In the genomic region with DNA sequence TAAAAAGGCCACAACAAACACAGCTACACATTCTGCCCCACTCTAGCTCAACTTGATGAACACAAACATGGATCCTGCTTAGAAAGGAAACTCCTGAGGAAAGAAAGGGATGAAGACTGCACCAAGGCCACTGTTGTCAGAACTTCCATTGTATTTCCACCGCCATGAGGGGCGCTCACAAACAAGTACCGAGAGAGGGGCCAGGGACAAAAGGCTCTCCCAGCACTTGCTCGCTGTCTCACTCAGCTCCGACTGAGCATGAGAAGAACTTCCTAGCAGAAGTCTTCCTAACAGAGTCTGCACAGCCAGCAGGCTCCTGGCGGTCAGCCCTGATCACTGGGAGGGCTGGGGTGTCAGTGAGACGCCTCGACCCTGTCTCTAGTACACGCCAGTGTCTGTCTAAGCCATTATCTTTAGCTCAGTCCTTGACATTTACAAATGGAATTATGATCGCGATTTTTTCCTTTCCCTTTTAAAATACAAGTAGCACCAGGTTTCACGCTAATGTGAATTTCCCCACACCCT, we compare ENCODE assay signal across 10 mouse cellular contexts. TPM values are rescaled to one million over a fixed set of nuclear protein-coding genes. Genes with fewer than 3 reads are reported as not detected.
A peak's percentile ranks its signal among the peaks of the same experiment; 100 is the strongest.
DNase-seq lines count a peak whose midpoint lies in the region; ATAC-seq and TF ChIP-seq lines count a peak whose summit lies in the region.
"Had no signal": no experiment of that assay in that cellular context is flagged by ENCODE, and none has a peak within 500 bp of the region (broad histone marks: within the 10 kb centered on the region; RNA-seq: fewer than 3 reads in every experiment).

No protein-coding gene starts in this region.

- no peaks in the 10 kb centered on the region for H3K9me3 ChIP-seq in hindbrain, embryonic 10.5 days
- no peaks in the 10 kb centered on the region for H3K9me3 ChIP-seq in hindbrain, embryonic 13.5 days
- H3K9me3 ChIP-seq in midbrain, postnatal 0 days (ENCODE audit: low read length), result no peaks in the 10 kb centered on the region
- no peaks in the 10 kb centered on the region for H3K9me3 ChIP-seq in midbrain, embryonic 13.5 days
- no peaks in the 10 kb centered on the region for H3K9me3 ChIP-seq in heart, embryonic 15.5 days (replicated peaks)
- H3K9me3 ChIP-seq: embryonic facial prominence, embryonic 13.5 days had no signal

- no peaks in the 10 kb centered on the region for H3K27me3 ChIP-seq in hindbrain, embryonic 10.5 days (ENCODE audit: insufficient read depth, poor library complexity, severe bottlenecking)
- no peaks in the 10 kb centered on the region for H3K27me3 ChIP-seq in hindbrain, embryonic 13.5 days
- H3K27me3 ChIP-seq in midbrain, postnatal 0 days (ENCODE audit: insufficient read depth, low read length), result no peaks in the 10 kb centered on the region
- no peaks in the 10 kb centered on the region for H3K27me3 ChIP-seq in midbrain, embryonic 13.5 days
- no peaks in the 10 kb centered on the region for H3K27me3 ChIP-seq in heart, embryonic 15.5 days
- H3K27me3 ChIP-seq: embryonic facial prominence, embryonic 13.5 days had no signal

- H3K36me3 ChIP-seq in hindbrain, embryonic 10.5 days, result peaks cover 52% of the 10 kb centered on the region
- H3K36me3 ChIP-seq in hindbrain, embryonic 13.5 days, result peaks cover 51% of the 10 kb centered on the region
- peaks cover 25% of the 10 kb centered on the region for H3K36me3 ChIP-seq in midbrain, postnatal 0 days (ENCODE audit: insufficient read depth, low read length)
- H3K36me3 ChIP-seq in midbrain, embryonic 13.5 days, result peaks cover 46% of the 10 kb centered on the region
- H3K36me3 ChIP-seq in heart, embryonic 15.5 days, result peaks cover 32% of the 10 kb centered on the region

- no peak for DNase-seq in hindbrain, embryonic 10.5 days (ENCODE audit: low spot score)
- DNase-seq in midbrain, postnatal 0 days (ENCODE audit: low spot score), result peak; percentile 5
- DNase-seq in testis, postnatal 14 days (ENCODE audit: low spot score), result peak; percentile 57
- no peak for DNase-seq in layer of hippocampus, postnatal 14 days (ENCODE audit: low spot score in 2 of 2)
- DNase-seq: cerebellum, adult 8-10 months had no signal

- H3K9ac ChIP-seq in hindbrain, embryonic 13.5 days, result no peak overlapping the region
- no peak overlapping the region for H3K9ac ChIP-seq in midbrain, postnatal 0 days (replicated peaks; ENCODE audit: low read length, poor library complexity, severe bottlenecking)
- no peak overlapping the region for H3K9ac ChIP-seq in midbrain, embryonic 13.5 days (replicated peaks)
- no peak overlapping the region for H3K9ac ChIP-seq in heart, embryonic 15.5 days
- H3K9ac ChIP-seq: embryonic facial prominence, embryonic 13.5 days; liver, embryonic 14.5 days had no signal

- peaks cover 15% of the 10 kb centered on the region for H3K4me1 ChIP-seq in hindbrain, embryonic 10.5 days (replicated peaks)
- H3K4me1 ChIP-seq in hindbrain, embryonic 13.5 days (replicated peaks), result no peaks in the 10 kb centered on the region; the same call in 1 of the 2 replicates
- H3K4me1 ChIP-seq in midbrain, postnatal 0 days (ENCODE audit: insufficient read depth, low read length), result 0 out of 2 replicates have a peak, but pooled peaks cover 2% of the 10 kb centered on the region
- 0 out of 2 replicates have a peak, but pooled peaks cover 7% of the 10 kb centered on the region for H3K4me1 ChIP-seq in midbrain, embryonic 13.5 days (replicated peaks)
- peaks cover 30% of the 10 kb centered on the region for H3K4me1 ChIP-seq in heart, embryonic 15.5 days (replicated peaks)

- TF ChIP-seq CTCF in midbrain, postnatal 0 days (IDR thresholded peaks at IDR 0.05), result no peak

- H3K4me2 ChIP-seq in hindbrain, embryonic 13.5 days, result no peak overlapping the region
- no peak overlapping the region for H3K4me2 ChIP-seq in midbrain, postnatal 0 days (ENCODE audit: low read depth, low read length, poor library complexity, severe bottlenecking)
- H3K4me2 ChIP-seq in midbrain, embryonic 13.5 days (replicated peaks), result no peak overlapping the region
- H3K4me2 ChIP-seq in heart, embryonic 15.5 days, result no peak overlapping the region
- H3K4me2 ChIP-seq: embryonic facial prominence, embryonic 13.5 days had no signal

- no peak overlapping the region for H3K4me3 ChIP-seq in hindbrain, embryonic 10.5 days
- no peak overlapping the region for H3K4me3 ChIP-seq in hindbrain, embryonic 13.5 days
- no peak overlapping the region for H3K4me3 ChIP-seq in midbrain, postnatal 0 days (ENCODE audit: low read depth, low read length)
- H3K4me3 ChIP-seq in midbrain, embryonic 13.5 days (replicated peaks), result no peak overlapping the region
- H3K4me3 ChIP-seq in heart, embryonic 15.5 days, result no peak overlapping the region
- H3K4me3 ChIP-seq: embryonic facial prominence, embryonic 13.5 days had no signal

- WGBS in hindbrain, embryonic 10.5 days, result 65% methylated on average over 12 of the region's 12 CpGs
- 59% methylated on average over 12 of the region's 12 CpGs for WGBS in hindbrain, embryonic 13.5 days
- 51% methylated on average over 12 of the region's 12 CpGs for whole genome bisulfite sequencing in midbrain, postnatal 0 days
- 59% methylated on average over 12 of the region's 12 CpGs for WGBS in midbrain, embryonic 13.5 days
- WGBS in heart, embryonic 15.5 days, result 51% methylated on average over 12 of the region's 12 CpGs

- H3K27ac ChIP-seq in hindbrain, embryonic 10.5 days, result peak overlapping the region; percentile 66; the same call in 1 of the 2 replicates
- no peak overlapping the region; the same call in 1 of the 2 replicates for H3K27ac ChIP-seq in hindbrain, embryonic 13.5 days
- no peak overlapping the region for H3K27ac ChIP-seq in midbrain, postnatal 0 days (ENCODE audit: low read depth, low read length)
- H3K27ac ChIP-seq in midbrain, embryonic 13.5 days, result no peak overlapping the region
- H3K27ac ChIP-seq in heart, embryonic 15.5 days, result peak overlapping the region; percentile 47; the same call in 1 of the 2 replicates
- H3K27ac ChIP-seq: embryonic facial prominence, embryonic 13.5 days; liver, embryonic 14.5 days had no signal

- ATAC-seq in hindbrain, embryonic 13.5 days (ENCODE audit: low FRiP score), result no peak
- ATAC-seq in midbrain, postnatal 0 days (ENCODE audit: low FRiP score), result no peak
- ATAC-seq in midbrain, embryonic 13.5 days, result no peak
- ATAC-seq in heart, embryonic 15.5 days (replicated peaks; ENCODE audit: insufficient number of reproducible peaks, insufficient read depth, low FRiP score, low read depth), result no peak

RNA-seq across cellular contexts. Expression of a gene that starts 2.6 kb away (rescaled TPM):
- polyA plus RNA-seq in hindbrain, embryonic 10.5 days (2016; fragmentation: Nextera tagmentation; extraction: Ambion mirVana), result 2.9 TPM in 1 of 2 replicates, not detected in the other
- polyA plus RNA-seq in hindbrain, embryonic 13.5 days (2015; fragmentation: Nextera tagmentation; extraction: Ambion mirVana), result 0.44 and 2.8 TPM in 2 replicates
- total RNA-seq in midbrain, postnatal 0 days (2014; rRNA removed), result 2.7 and 12.7 TPM in 2 replicates
- not detected in 2 replicates for polyA plus RNA-seq in midbrain, postnatal 0 days (2015; fragmentation: Nextera tagmentation; extraction: Ambion mirVana)
- 0.48 TPM in 1 of 2 replicates, not detected in the other for polyA plus RNA-seq in midbrain, embryonic 13.5 days (2015; fragmentation: Nextera tagmentation; extraction: Ambion mirVana)
- 0.27 TPM in 1 of 2 replicates, not detected in the other for polyA plus RNA-seq in heart, embryonic 15.5 days (2015; fragmentation: Nextera tagmentation; extraction: Ambion mirVana)
- total RNA-seq in layer of hippocampus, postnatal 14 days (2021), result under 1 TPM in 1 of 2 experiments, not detected in 1; 0.79 TPM
- polyA plus RNA-seq: embryonic facial prominence, embryonic 13.5 days had no signal

RNA-seq across cellular contexts. Expression of a gene that starts 18.1 kb away (rescaled TPM):
- polyA plus RNA-seq in hindbrain, embryonic 10.5 days (2016; fragmentation: Nextera tagmentation; extraction: Ambion mirVana), result 5.0 and 5.4 TPM in 2 replicates
- 6.9 and 8.2 TPM in 2 replicates for polyA plus RNA-seq in hindbrain, embryonic 13.5 days (2015; fragmentation: Nextera tagmentation; extraction: Ambion mirVana)
- 40.0 and 41.7 TPM in 2 replicates for total RNA-seq in midbrain, postnatal 0 days (2014; rRNA removed)
- 6.7 and 6.9 TPM in 2 replicates for polyA plus RNA-seq in midbrain, postnatal 0 days (2015; fragmentation: Nextera tagmentation; extraction: Ambion mirVana)
- polyA plus RNA-seq in midbrain, embryonic 13.5 days (2015; fragmentation: Nextera tagmentation; extraction: Ambion mirVana), result 7.5 and 8.3 TPM in 2 replicates
- 6.9 and 7.1 TPM in 2 replicates for polyA plus RNA-seq in heart, embryonic 15.5 days (2015; fragmentation: Nextera tagmentation; extraction: Ambion mirVana)
- 10 to 100 TPM; 47.8 to 55.4 TPM for total RNA-seq in layer of hippocampus, postnatal 14 days (2021)

RNA-seq across cellular contexts. Expression of a gene that starts 40.5 kb away (rescaled TPM):
- 20.8 and 28.4 TPM in 2 replicates for polyA plus RNA-seq in hindbrain, embryonic 10.5 days (2016; fragmentation: Nextera tagmentation; extraction: Ambion mirVana)
- polyA plus RNA-seq in hindbrain, embryonic 13.5 days (2015; fragmentation: Nextera tagmentation; extraction: Ambion mirVana), result 14.9 and 16.0 TPM in 2 replicates
- total RNA-seq in midbrain, postnatal 0 days (2014; rRNA removed), result 21.7 and 25.7 TPM in 2 replicates
- polyA plus RNA-seq in midbrain, postnatal 0 days (2015; fragmentation: Nextera tagmentation; extraction: Ambion mirVana), result 8.9 and 9.2 TPM in 2 replicates
- 15.7 and 16.6 TPM in 2 replicates for polyA plus RNA-seq in midbrain, embryonic 13.5 days (2015; fragmentation: Nextera tagmentation; extraction: Ambion mirVana)
- polyA plus RNA-seq in heart, embryonic 15.5 days (2015; fragmentation: Nextera tagmentation; extraction: Ambion mirVana), result 13.6 and 16.6 TPM in 2 replicates
- 10 to 100 TPM; 29.4 to 34.0 TPM for total RNA-seq in layer of hippocampus, postnatal 14 days (2021)

RNA-seq across cellular contexts. Expression of a gene that starts 59.1 kb away (rescaled TPM):
- polyA plus RNA-seq in hindbrain, embryonic 10.5 days (2016; fragmentation: Nextera tagmentation; extraction: Ambion mirVana), result 0.10 TPM in 1 of 2 replicates, not detected in the other
- 0.26 TPM in 1 of 2 replicates, not detected in the other for polyA plus RNA-seq in hindbrain, embryonic 13.5 days (2015; fragmentation: Nextera tagmentation; extraction: Ambion mirVana)
- 7.4 and 10.6 TPM in 2 replicates for total RNA-seq in midbrain, postnatal 0 days (2014; rRNA removed)
- polyA plus RNA-seq in midbrain, postnatal 0 days (2015; fragmentation: Nextera tagmentation; extraction: Ambion mirVana), result 2.0 and 2.1 TPM in 2 replicates
- polyA plus RNA-seq in midbrain, embryonic 13.5 days (2015; fragmentation: Nextera tagmentation; extraction: Ambion mirVana), result 0.17 and 0.19 TPM in 2 replicates
- polyA plus RNA-seq in heart, embryonic 15.5 days (2015; fragmentation: Nextera tagmentation; extraction: Ambion mirVana), result 0.76 and 0.96 TPM in 2 replicates
- total RNA-seq in layer of hippocampus, postnatal 14 days (2021), result 1 to 10 TPM; 2.2 to 3.6 TPM
- polyA plus RNA-seq: embryonic facial prominence, embryonic 13.5 days had no signal

Comparison
In these comparisons a context has a peak if more than half of its experiments do, and no peak if none do; other contexts are left out.
1. H3K27ac ChIP-seq: peak in hindbrain, embryonic 10.5 days (single experiment) and heart, embryonic 15.5 days (single experiment); none in hindbrain, embryonic 13.5 days (single experiment), midbrain, postnatal 0 days (single experiment) and midbrain, embryonic 13.5 days (single experiment).
2. DNase-seq: peak in midbrain, postnatal 0 days (single experiment) and testis, postnatal 14 days (single experiment); none in hindbrain, embryonic 10.5 days (single experiment) and layer of hippocampus, postnatal 14 days (0 of 2).